In the genomic region with DNA sequence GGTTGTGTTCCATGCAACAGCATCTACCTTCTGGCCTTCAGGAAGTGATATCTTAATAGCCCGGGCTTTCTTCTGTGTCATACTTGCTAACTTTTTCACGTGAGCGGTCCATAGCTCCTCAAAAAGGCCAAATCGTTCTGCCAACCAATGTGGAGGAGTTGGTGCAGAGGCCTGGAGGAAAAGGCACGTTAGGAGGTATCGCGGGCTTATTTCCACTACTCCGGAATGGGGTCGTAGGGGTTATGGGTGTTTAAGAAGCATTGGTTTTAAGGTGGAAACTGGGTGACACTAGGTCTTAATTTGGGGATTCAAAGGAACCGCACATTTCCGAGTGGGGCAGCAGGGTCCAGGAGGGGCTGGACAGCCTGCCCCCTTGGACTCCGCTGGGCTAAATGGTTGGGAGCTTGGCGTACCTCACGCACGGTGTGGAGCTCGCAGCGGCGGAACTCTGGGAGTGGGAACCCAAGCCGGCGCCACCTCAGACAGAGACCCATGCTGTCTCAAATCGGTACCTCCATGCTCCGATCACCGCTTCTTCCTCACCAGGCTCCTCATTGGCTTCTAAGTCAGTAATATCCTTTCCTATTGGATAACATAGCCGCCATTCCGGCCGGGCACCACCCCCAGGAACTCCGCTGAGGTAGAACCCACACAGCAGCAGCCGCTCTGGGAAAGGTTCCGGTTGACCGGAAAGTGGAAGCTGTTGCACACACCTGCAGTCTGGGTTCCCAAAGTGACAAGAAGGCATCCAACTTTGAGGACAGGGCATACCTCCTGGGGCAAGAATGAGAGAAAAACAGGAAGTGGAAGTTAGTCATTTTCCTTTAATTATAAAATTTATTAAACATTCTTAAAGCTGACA, we compare ENCODE assay signal across 8 mouse cellular contexts. TPM values are rescaled to one million over a fixed set of nuclear protein-coding genes. Genes with fewer than 3 reads are reported as not detected.
DNase-seq lines count a peak whose midpoint lies in the region; ATAC-seq and TF ChIP-seq lines count a peak whose summit lies in the region.

No protein-coding gene starts in this region.

- ATAC-seq in activated CD4-positive, CD25-positive, alpha-beta regulatory T cell, adult 4 months = peak; percentile 73

- TF ChIP-seq POLR2A in cortical plate, adult 2 months (IDR thresholded peaks at IDR 0.05; ENCODE audit: extremely low read depth, insufficient read depth, low read length) = peak; percentile 84; the same call in 1 of the 2 replicates

- H3K4me3 ChIP-seq in cortical plate, adult 2 months (ENCODE audit: insufficient read depth, low read length) = peak overlapping the region; percentile 66
- peak overlapping the region; percentile 97 for H3K4me3 ChIP-seq in megakaryocyte, embryonic 14.5 days (replicated peaks)

- DNase-seq in gastrocnemius, adult 8-10 months (ENCODE audit: low spot score in 2 of 2) = peak; percentile 92 to 95
- DNase-seq in hindlimb bud, embryonic 11.5 days (ENCODE audit: extremely low spot score, low read depth, low spot score) = peak; percentile 81
- peak; percentile 93 to 94 for DNase-seq in left cerebral cortex, adult 8-10 months (ENCODE audit: low spot score in 2 of 2)
- peak; percentile 97 to 98 for DNase-seq in right cerebral cortex, postnatal 10 days (ENCODE audit: low spot score in 2 of 2)
- peak; percentile 84 for DNase-seq in urinary bladder, postnatal 25 days (ENCODE audit: low spot score)

- H3K9me3 ChIP-seq in megakaryocyte, embryonic 14.5 days = no peaks in the 10 kb centered on the region

- no peaks in the 10 kb centered on the region for H3K27me3 ChIP-seq in megakaryocyte, embryonic 14.5 days (replicated peaks)

- H3K36me3 ChIP-seq in megakaryocyte, embryonic 14.5 days (replicated peaks; ENCODE audit: low read length) = peaks cover 34% of the 10 kb centered on the region

- H3K4me1 ChIP-seq in cortical plate, adult 2 months (ENCODE audit: control insufficient read depth, insufficient read depth, low read length) = no peaks in the 10 kb centered on the region
- H3K4me1 ChIP-seq in megakaryocyte, embryonic 14.5 days = peaks cover 57% of the 10 kb centered on the region

- no peak overlapping the region for H3K27ac ChIP-seq in cortical plate, adult 2 months (ENCODE audit: insufficient read depth, low read length)

- no peak for TF ChIP-seq CTCF in cortical plate, adult 2 months (IDR thresholded peaks at IDR 0.05; ENCODE audit: extremely low read depth, insufficient read depth, low read length)

RNA-seq across cellular contexts. Expression of a gene that starts 5.4 kb away (rescaled TPM):
- polyA plus RNA-seq in activated CD4-positive, CD25-positive, alpha-beta regulatory T cell, adult 4 months (2017; shearing (Covaris generic)) = 10 to 100 TPM; 67.4 to 73.6 TPM
- 38.6 and 39.3 TPM in 2 replicates for polyA plus RNA-seq in cortical plate, adult 2 months (2012; rRNA removed)
- total RNA-seq in gastrocnemius, adult 8-10 months (2022) = 10 to 100 TPM; 21.8 to 27.4 (median 26.8) TPM
- total RNA-seq in left cerebral cortex, adult 8-10 months (2022) = 10 to 100 TPM; 36.2 to 40.6 (median 37.4) TPM
- 22.7 and 22.9 TPM in 2 replicates for polyA plus RNA-seq in megakaryocyte, embryonic 14.5 days (2012; ENCODE audit: insufficient read depth, low replicate concordance)

RNA-seq across cellular contexts. Expression of a gene that starts 15.2 kb away (rescaled TPM):
- 100 to 1,000 TPM; 115 to 149 TPM for polyA plus RNA-seq in activated CD4-positive, CD25-positive, alpha-beta regulatory T cell, adult 4 months (2017; shearing (Covaris generic))
- polyA plus RNA-seq in cortical plate, adult 2 months (2012; rRNA removed) = 15.6 and 15.7 TPM in 2 replicates
- total RNA-seq in gastrocnemius, adult 8-10 months (2022) = 10 to 100 TPM in 2 of 4 experiments, 1 to 10 TPM in 2; 6.0 to 16.6 (median 12.2) TPM
- total RNA-seq in left cerebral cortex, adult 8-10 months (2022) = 10 to 100 TPM; 10.2 to 13.3 (median 11.7) TPM
- 274 and 549 TPM in 2 replicates for polyA plus RNA-seq in megakaryocyte, embryonic 14.5 days (2012; ENCODE audit: insufficient read depth, low replicate concordance)
